In genomic region chr7:133052819-133053218, GRCm38 (mm10) we compare ENCODE assay signal across 7 mouse cellular contexts.
A peak's percentile ranks its signal among the peaks of the same experiment; 100 is the strongest.
DNase-seq lines count a peak whose midpoint lies in the region; ATAC-seq and TF ChIP-seq lines count a peak whose summit lies in the region.

No protein-coding gene starts in this region.

- DNase-seq in MN1 (ENCODE audit: low spot score): peak; percentile 11
- no peak for DNase-seq in right cerebral cortex, adult 2 months (ENCODE audit: low spot score in 2 of 2)
- no peak for DNase-seq in forebrain, embryonic 14.5 days (ENCODE audit: low spot score)

- TF ChIP-seq CTCF in bone marrow macrophage, adult 2 months (IDR thresholded peaks at IDR 0.05; ENCODE audit: low read depth, low read length): no peak

- peaks cover 59% of the 10 kb centered on the region for H3K4me1 ChIP-seq in bone marrow macrophage, adult 2 months (ENCODE audit: control insufficient read depth, insufficient read depth, low read length)
- H3K4me1 ChIP-seq in lung, embryonic 16.5 days (replicated peaks; ENCODE audit: control insufficient read depth, insufficient read depth, low read length): peaks cover 27% of the 10 kb centered on the region
- no peaks in the 10 kb centered on the region for H3K4me1 ChIP-seq in forebrain, embryonic 15.5 days
- no peaks in the 10 kb centered on the region for H3K4me1 ChIP-seq in forebrain, embryonic 14.5 days (ENCODE audit: control insufficient read depth, insufficient read depth, low read length)

- H3K36me3 ChIP-seq in lung, embryonic 16.5 days (ENCODE audit: control insufficient read depth, insufficient read depth, low read length): peaks cover 6% of the 10 kb centered on the region; the same call in 1 of the 2 replicates
- H3K36me3 ChIP-seq in forebrain, embryonic 15.5 days: no peaks in the 10 kb centered on the region
- peaks cover 9% of the 10 kb centered on the region for H3K36me3 ChIP-seq in forebrain, embryonic 14.5 days (ENCODE audit: control insufficient read depth, insufficient read depth, low read length)

- H3K27me3 ChIP-seq in lung, embryonic 16.5 days (ENCODE audit: control insufficient read depth, insufficient read depth, low read depth, low read length): no peaks in the 10 kb centered on the region
- no peaks in the 10 kb centered on the region for H3K27me3 ChIP-seq in forebrain, embryonic 15.5 days
- no peaks in the 10 kb centered on the region for H3K27me3 ChIP-seq in forebrain, embryonic 14.5 days (replicated peaks; ENCODE audit: control insufficient read depth, insufficient read depth, low read length)

- H3K9me3 ChIP-seq in lung, embryonic 16.5 days (ENCODE audit: control insufficient read depth, low read length): no peaks in the 10 kb centered on the region
- no peaks in the 10 kb centered on the region for H3K9me3 ChIP-seq in forebrain, embryonic 15.5 days
- no peaks in the 10 kb centered on the region for H3K9me3 ChIP-seq in forebrain, embryonic 14.5 days (replicated peaks; ENCODE audit: control insufficient read depth, low read length)

- peak overlapping the region; percentile 49 for H3K4me3 ChIP-seq in bone marrow macrophage, adult 2 months (ENCODE audit: insufficient read depth, low read length)
- no peak overlapping the region for H3K4me3 ChIP-seq in lung, embryonic 16.5 days (ENCODE audit: low read length)
- no peak overlapping the region for H3K4me3 ChIP-seq in forebrain, embryonic 15.5 days
- H3K4me3 ChIP-seq in forebrain, embryonic 14.5 days (ENCODE audit: low read depth, low read length): no peak overlapping the region

- ATAC-seq in hematopoietic stem cell, adult 5-6 weeks (replicated peaks in 1 of 2; ENCODE audit: insufficient read depth in 1 of 2, low FRiP score in 2 of 2, low TSS enrichment in 1 of 2, low read depth in 1 of 2, poor library complexity in 2 of 2, severe bottlenecking in 2 of 2): peak; percentile 57 to 72
- peak; percentile 90 for ATAC-seq in lung, embryonic 16.5 days (ENCODE audit: low read depth)
- no peak for ATAC-seq in forebrain, embryonic 15.5 days (replicated peaks)
- ATAC-seq in forebrain, embryonic 14.5 days: no peak

- WGBS in lung, embryonic 16.5 days: 42% methylated on average over 8 of the region's 8 CpGs
- 86% methylated on average over 8 of the region's 8 CpGs for WGBS in forebrain, embryonic 15.5 days
- 90% methylated on average over 8 of the region's 8 CpGs for WGBS in forebrain, embryonic 14.5 days

- no peak for TF ChIP-seq POLR2A in bone marrow macrophage, adult 2 months (IDR thresholded peaks at IDR 0.05; ENCODE audit: borderline replicate concordance, low read depth, low read length)

- H3K4me2 ChIP-seq in lung, embryonic 16.5 days (ENCODE audit: low read depth, low read length): no peak overlapping the region
- no peak overlapping the region for H3K4me2 ChIP-seq in forebrain, embryonic 15.5 days (replicated peaks)
- no peak overlapping the region for H3K4me2 ChIP-seq in forebrain, embryonic 14.5 days (ENCODE audit: low read length)

- H3K9ac ChIP-seq in lung, embryonic 16.5 days (ENCODE audit: low read length): 0 out of 2 replicates have a peak overlapping the region, but pooled peaks have one; percentile 39
- H3K9ac ChIP-seq in forebrain, embryonic 15.5 days (replicated peaks): no peak overlapping the region
- no peak overlapping the region for H3K9ac ChIP-seq in forebrain, embryonic 14.5 days (ENCODE audit: low read length)

- H3K27ac ChIP-seq in bone marrow macrophage, adult 2 months (ENCODE audit: insufficient read depth, low read depth, low read length): peak overlapping the region; percentile 96
- peak overlapping the region; percentile 89 for H3K27ac ChIP-seq in lung, embryonic 16.5 days (ENCODE audit: low read length)
- H3K27ac ChIP-seq in forebrain, embryonic 15.5 days (replicated peaks): no peak overlapping the region
- no peak overlapping the region for H3K27ac ChIP-seq in forebrain, embryonic 14.5 days (ENCODE audit: low read depth, low read length)

Comparison
In these comparisons a context has a peak if more than half of its experiments do, and no peak if none do; other contexts are left out.
1. H3K27ac ChIP-seq: peak in bone marrow macrophage, adult 2 months (single experiment) and lung, embryonic 16.5 days (single experiment); none in forebrain, embryonic 15.5 days (single experiment) and forebrain, embryonic 14.5 days (single experiment).
2. ATAC-seq: peak in hematopoietic stem cell, adult 5-6 weeks (2 of 2) and lung, embryonic 16.5 days (single experiment); none in forebrain, embryonic 15.5 days (single experiment) and forebrain, embryonic 14.5 days (single experiment).